Mouse (Mus musculus): ENCODE data around the gene Ikzf1.

GRCm38 (mm10) chr11:11766736-11767135 is 81.9 kb downstream of the Ikzf1 start:
- TF ChIP-seq CTCF (IDR thresholded peaks at IDR 0.05; ENCODE audit: low read depth, low read length) (no peak), POLR2A (IDR thresholded peaks at IDR 0.05; ENCODE audit: extremely low read depth, insufficient read depth, low read length) (no peak)

Data from liver, adult 2 months (tissue).